Mouse (Mus musculus): Measurements from ENCODE around the gene 6430628N08Rik.

Gene 6430628N08Rik

DNA sequence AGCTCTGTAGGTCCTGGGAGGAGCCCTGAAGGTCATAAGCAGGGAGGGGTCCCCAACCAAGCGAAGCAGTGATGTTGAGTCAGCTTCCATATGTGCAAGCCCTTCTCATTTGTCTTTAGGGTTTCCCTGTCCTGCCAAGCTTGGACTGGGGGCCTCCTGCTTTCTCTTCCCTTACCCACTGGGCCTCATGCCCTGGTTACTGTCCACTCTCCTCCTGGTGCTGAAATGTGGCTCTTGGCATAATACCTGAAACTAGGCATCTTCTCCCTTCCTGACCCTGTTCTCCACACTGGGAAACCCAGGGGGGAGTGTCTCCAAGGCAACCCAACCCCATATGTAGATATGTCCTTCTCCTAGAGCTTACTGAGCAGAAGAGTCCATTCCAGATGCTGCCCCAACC, 3.6 kb upstream of the 6430628N08Rik start:
- peak; percentile 35 for DNase-seq (ENCODE audit: low spot score)

DNA sequence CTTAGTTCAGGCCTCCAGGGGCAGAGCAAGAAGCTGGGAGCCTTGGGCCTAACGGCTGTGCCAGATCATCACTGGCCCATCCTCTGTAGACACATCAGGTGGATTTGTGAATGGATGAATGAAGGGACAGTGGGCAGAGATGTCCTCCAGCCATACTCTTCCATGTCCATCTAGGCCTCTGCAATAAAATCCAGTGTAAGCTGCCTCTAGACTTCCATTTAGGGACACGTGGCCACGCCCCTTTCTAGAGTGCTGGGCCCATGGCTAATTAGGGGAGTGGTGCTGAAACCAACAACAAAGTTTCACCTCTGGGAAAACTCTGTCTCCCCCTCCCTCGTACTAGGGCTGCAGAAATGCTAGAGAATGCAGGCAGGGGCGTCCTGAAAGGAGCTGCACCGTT, 399 bp upstream of the 6430628N08Rik start:
- no peak for DNase-seq (ENCODE audit: low spot score)

DNA sequence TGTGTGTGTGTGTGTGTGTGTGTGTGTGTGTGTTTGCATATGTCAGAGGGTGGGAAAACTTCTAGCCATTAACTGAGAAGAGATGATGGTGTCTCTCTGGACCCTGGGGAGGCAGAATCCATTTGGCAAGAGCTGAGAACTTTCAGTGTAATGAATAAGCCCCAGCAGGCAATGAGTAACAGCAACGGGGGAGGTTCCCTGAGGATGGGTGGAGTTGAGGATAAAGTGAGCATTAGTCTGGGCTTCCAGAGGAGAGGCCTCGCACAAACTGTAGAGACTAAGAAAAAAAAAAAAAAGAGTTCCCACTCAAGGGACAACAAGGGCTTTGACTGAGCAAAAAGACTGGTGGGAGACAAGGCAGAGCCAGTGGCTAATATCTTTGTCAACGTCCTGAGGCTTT, 3.8 kb downstream of the 6430628N08Rik start:
- no peak for DNase-seq (ENCODE audit: low spot score)

DNA sequence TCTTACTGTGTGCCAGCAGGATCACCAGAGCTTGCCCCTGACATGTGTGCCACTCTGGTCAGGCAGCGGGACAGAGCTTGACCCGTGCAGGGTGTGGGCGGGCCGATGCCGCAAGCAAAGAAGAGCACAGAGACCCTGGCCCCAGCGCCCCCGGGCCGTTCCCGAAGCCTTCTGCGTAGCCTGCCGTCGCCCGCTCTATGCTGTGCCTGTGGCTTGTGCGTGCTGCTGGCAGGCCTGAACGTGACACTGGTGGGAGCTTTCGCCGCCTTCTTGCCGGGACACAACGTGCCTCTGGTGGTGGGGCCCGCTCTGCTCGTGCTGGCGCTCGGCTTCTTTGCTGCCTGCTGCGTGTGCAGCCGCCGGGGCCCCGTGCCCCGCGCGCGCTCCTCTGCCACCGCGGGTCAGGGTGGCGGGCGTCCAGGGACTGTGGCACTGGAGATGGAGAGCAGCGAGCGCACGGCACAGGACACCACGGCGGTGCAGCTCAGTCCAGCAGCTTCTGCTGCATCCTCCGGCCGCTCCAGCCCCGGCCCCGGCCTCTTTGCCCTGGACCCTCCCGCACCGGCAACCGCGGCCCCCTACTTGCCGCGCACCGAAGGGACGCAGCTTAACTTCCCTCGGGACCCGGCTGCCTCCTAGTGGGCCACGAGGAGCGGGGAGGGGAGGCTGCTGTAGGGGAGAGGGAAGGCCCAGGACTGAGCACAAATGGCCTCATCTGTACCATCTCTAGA, 7.6 kb downstream of the 6430628N08Rik start:
- DNase-seq (ENCODE audit: low spot score): no peak

DNA sequence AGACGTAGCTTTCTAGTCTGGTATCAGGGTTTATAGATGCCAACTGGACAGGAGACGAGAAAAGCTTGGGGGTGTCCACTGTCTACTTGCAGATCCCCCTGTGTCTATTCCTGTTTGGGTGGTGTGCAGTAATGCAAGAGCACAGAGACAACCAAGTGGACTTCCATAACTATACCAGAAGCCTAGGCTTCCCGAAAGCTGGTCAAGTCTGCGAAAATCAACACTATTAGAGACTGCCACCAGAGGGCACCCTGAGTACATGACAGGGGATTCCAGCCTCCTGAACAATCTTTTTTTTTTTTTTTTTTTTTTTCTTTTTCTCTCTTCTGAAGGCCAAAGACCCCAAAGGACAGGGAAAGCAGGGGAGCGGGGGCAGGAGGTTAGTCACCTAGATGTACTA, 12.4 kb downstream of the 6430628N08Rik start:
- DNase-seq (ENCODE audit: low spot score): peak; percentile 87

DNA sequence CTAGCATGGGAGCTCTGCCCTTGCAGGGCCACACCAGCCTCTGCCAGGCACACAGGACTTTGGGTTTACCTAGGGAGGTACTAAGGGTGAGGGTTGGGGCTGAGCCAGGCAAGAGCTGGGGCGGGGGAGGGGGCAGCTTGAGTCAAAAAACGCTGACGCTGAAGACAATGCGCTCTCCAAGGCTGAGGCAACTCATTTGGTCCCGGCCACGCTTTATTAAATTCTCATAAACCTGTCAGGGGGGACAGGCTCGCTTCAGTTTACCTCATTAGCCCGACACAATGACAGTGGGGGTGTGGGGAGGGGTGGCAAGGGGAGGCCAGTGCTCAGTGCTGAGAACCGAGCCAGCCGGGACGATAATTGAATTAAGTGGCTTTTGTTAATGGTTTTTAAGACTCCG, 13.9 kb downstream of the 6430628N08Rik start:
- no peak for DNase-seq (ENCODE audit: low spot score)

DNA sequence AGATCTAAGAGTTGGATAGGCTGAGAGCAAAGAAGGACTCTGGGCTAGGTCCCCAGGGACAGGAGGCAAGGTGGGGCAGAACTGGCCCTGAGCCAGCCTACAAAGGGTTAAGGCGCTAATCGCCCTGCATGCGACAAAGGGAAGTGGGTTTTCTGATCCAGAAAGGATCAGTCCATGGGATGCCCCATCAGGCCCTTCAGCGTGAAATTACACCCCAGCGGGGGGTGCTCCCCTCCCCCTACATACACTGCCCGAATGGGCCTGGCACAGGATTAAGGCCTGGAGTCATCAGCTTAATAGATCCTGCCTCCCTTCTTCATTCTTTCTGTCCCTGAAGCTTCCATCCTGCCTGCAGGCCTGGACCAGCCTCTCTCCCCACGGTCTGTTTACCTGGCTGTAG, 15.2 kb downstream of the 6430628N08Rik start:
- no peak for DNase-seq (ENCODE audit: low spot score)

DNA sequence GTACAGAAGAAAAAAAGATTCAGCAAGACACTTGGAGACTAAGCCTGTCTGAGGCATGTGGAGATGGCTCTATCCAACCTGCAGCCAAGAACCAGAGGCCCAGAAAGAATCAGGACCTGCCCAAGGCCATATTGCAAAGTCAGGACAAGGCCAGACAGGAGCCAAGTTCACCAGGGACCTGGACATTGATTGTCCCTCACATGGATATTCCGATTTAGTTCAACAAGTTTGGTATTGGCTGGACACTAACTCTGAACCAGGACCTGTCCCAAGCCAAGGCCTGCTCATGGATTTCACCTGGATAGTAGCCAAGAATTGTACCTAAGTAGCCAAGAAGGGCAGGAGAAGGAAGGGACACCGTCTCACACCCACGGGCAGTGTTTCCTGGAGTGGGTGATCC, 16.3 kb downstream of the 6430628N08Rik start:
- DNase-seq (ENCODE audit: low spot score): no peak

DNA sequence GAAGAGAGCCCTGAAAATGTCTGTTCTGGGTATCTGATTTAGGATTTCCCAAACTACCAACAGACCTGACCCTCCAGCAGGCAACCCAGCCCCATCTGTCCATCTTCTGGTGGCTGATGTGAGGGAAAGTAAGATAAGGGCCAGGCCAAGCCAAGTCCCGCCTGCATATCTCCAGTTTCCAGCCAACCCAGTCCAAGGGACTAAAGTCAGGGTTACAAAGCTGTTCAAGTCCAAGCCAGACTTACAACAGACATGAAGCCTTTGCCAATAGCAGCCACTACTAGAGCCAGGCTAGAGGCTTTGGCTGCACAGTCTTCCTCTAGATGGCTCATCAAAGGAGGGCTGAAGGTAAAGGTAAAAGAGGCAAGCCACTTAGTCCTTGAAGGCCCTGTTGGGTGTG, 17.5 kb downstream of the 6430628N08Rik start:
- DNase-seq (ENCODE audit: low spot score): peak; percentile 62

DNA sequence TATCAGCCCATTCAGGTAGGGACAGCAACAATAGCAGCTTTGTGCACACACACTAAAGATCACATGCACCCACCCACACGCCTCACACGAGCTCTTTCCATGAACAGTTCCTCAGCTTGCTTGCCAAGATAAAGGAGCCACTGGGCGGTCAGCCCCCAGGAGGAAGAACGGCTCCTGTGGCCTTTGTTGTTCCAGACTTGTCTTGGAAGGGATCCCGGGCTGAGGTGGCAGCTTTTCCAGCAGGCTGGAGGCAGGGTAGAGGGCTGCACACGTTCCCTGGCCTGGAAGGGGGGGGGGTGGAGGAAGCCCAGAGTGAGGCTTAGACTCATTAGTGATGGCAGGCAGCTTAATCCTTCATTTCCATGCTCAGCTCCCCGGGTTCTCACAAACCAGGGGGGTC, 18.2 kb downstream of the 6430628N08Rik start:
- peak; percentile 5 for DNase-seq (ENCODE audit: low spot score)

DNA sequence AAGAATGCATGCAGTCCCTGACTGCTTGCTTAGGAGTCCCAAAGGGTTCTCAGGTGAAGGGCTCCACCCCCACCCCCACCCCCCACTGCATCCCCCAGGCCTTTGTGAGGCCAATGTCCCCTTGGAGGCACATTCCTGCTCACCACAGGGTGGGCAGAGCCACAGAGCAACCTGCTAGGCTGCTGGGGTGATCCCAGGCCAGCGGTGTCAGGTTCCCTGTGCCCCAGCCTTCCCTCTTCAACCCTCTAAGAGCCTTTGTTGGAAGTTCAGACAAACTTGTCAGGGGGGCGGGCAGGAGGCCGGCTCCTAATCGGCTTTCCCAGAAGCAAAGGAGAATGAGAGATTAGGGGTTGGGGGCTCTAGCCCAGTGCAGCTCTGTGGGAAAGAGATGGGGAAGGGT, 21.1 kb downstream of the 6430628N08Rik start:
- DNase-seq (ENCODE audit: low spot score): no peak

DNA sequence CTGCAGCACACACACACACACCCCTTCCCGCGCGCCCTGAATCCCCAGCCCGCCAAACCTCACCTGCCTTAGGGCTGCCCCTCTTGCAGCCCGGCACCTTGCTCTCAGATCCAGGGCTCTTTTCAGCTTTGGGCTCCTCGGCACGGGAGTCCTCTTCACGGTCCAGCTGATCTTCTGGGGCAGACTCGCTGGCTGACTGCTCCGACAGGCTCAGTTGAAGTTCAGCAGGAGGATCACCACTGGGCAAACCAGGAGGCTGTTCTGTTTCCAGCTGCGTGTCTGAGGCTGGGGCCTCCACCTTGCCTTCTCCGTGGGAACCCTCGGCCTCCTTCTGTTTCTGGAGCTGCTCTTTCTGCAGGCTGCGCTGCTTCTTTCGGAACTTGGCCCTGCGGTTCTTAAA, 29.4 kb downstream of the 6430628N08Rik start:
- DNase-seq (ENCODE audit: low spot score): no peak

DNA sequence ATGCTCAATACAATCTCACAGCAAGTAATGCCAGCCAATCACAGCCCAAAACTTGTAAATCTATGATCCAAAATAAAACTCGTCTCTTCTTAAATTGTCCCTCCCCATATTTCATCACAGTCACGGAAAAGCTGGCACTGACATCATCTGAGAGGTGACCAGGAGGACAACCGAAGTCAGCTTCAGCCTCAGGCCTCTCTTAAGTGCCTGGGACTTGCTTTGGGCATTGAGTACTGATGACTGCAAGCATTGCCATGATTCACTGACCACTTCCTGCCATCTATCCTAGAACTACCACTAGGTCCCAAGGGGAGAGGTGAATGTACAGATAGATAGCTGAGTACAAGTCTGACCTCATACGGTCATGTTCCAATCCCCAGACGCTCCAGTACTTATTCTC, 32.2 kb downstream of the 6430628N08Rik start:
- DNase-seq (ENCODE audit: low spot score): no peak

DNA sequence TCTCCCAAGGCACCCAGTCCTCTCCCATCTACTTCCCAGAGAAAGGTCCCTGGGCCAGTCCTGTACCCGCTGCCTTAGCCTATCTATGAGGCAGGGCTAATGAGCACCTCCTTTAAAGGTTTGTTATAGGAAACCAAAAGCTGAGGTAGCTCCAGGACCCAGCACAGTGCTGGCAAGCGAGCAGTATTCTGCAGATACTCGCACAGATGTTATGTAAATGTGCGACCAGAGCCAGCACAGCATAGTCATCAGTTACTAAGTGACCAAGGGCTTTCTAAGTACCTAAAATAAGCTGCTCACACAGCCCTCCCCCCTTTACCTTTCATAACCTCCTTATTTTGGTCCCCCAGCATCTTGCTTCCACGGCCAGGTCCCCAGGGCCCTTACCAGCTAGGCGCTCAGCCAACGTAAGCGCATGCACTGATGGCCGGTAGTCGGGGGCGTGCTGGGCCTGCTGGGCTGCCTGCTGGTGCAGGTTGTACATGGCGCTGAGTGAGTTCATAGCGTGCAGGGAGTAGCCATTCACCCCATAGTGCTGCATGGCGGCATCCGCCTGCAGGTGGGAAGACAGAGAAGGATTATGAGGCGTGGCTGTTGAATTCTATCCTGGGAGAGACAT, 32.9 kb downstream of the 6430628N08Rik start:
- no peak for DNase-seq (ENCODE audit: low spot score)

DNA sequence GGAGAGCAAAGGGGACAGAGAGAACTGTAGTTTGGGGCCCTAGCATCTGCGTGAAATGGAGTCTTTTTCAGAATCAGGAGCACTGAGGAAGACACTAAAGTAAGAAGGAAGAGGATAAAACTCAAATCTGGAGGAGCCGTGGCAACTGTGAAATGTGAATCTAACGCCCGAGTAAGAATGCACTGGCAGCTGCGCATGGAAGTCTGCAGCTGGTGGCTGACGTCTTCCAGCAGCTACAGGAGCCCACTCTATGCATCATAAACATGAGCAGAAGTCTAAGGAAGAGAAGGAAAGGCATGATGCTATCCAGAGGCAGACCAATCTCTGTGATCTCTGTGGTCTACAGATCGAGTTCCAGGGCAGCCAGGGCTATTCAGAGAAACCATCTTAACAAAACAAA, 37.2 kb downstream of the 6430628N08Rik start:
- DNase-seq (ENCODE audit: low spot score): no peak

DNA sequence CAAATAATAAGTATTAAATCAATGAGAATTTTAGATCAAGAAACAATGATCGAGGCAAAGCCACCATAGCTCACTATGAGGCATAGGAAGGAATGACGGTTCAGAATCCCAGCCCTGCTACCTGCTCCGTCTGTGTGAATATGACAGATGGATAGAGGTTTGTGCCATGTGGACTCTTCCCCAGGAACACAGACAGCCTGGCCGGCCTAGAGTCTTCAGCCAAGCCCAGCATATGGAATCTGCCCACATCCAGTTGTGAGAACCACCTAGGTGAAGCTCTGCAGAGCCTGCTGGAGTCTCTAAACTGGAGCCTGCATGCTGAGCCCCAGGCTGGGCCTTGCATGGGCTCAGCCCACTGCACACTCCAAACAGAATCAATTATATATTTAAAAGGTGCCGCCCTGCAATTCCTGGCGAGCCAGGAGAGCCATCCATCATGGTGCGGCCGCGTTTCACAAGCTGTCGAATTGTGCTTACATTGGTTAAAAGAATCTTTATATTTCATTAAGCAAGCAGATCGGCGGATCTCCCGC, 41.2 kb downstream of the 6430628N08Rik start:
- DNase-seq (ENCODE audit: low spot score): no peak

DNA sequence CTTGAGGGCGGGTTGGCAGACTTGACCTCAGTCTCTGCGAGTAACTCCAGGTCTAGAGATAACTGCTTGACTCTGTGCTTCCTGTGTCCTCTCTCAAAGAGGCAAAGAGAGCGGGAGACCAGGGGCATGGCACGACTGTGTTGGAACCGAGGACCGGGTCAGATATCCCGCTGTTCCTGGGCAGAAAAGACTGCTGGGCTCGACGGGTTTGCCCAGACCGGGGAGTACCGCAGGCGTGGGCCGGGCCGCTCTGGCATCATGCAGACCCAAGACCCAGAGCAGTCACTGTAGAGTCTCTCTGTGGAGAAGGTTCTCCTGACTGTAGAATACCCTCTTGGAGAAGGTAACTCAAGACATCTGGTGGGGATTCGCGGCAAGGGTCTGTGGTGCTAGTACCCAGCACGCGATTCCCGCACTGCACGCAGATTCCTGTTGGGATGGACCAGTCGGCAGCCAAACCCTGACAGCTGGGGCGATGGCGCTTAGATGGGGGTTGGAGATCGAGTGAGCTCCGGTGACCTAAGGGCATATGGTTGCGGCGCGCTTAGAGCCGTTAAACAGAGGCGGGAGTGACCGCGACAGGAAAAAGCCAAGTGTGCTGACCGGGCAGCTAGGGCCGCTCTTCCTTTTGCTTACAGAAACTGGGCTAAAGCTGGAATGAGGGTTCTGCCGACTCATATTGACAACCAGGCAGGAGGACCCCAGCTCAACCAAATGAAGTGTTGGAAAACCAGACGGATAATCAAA, 45.5 kb downstream of the 6430628N08Rik start:
- no peak for DNase-seq (ENCODE audit: low spot score)

DNA sequence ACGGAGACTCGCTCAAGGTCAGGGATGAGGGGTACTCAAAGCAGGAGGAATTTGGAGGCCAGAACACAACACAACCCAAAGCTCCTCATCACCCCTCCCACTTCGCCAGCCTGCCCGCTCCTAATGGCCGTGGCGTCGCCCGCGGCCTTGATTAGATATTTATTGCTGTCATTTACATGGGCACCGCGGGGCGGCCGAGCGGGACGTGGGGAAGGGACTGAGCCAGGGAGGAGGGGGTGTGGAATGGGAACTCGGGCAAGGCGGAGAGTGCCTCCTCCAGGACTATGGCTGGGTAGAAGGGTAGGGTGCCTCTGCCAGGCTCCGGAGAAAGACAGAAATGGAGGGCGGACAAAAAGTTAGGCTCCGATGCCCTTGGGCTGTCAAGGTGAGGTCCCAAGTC, 46.2 kb downstream of the 6430628N08Rik start:
- DNase-seq (ENCODE audit: low spot score): no peak

DNA sequence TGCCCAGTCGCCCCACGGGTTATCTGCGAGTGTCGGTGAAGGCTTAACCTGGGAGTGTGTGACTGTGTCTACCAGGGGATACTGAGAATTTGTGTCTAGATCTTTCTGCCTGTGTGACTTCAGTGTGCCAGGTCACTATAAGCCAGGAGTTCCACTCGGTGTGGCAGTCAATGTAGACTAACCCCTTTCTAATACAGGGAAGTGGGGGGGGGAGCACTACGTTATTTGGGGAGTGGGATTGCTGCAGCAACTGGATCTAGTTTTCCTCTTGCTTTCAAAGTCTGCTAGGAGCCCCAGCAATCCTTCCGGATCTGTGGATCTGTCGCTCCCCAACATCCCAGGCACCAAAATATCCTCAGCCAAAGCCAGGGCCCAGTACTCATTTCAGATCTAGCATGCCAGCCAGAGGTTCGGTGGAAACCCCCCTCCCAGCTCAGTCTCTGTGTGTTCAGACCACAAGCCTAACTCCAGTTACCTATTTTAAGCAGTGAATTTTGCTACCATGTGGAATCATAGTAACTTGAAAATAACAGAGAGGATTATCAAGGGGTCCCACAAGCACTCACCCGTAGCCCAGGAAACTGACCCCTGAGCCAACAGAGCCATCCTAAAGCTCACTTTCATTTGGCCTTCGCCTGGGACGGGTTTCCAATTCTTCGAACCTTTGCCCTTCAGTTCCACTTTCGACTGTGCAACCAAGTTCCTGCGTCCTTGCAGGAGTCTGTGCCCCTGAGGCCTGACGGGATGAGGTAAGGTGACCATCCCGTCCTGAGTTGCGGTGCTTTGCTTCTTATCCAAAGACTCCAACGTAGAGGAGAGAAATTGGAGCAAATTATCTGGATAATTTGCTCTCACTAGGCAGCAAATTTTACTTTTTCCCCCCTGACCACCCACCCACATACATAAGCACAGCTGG, 46.9 kb downstream of the 6430628N08Rik start:
- DNase-seq (ENCODE audit: low spot score): no peak

DNA sequence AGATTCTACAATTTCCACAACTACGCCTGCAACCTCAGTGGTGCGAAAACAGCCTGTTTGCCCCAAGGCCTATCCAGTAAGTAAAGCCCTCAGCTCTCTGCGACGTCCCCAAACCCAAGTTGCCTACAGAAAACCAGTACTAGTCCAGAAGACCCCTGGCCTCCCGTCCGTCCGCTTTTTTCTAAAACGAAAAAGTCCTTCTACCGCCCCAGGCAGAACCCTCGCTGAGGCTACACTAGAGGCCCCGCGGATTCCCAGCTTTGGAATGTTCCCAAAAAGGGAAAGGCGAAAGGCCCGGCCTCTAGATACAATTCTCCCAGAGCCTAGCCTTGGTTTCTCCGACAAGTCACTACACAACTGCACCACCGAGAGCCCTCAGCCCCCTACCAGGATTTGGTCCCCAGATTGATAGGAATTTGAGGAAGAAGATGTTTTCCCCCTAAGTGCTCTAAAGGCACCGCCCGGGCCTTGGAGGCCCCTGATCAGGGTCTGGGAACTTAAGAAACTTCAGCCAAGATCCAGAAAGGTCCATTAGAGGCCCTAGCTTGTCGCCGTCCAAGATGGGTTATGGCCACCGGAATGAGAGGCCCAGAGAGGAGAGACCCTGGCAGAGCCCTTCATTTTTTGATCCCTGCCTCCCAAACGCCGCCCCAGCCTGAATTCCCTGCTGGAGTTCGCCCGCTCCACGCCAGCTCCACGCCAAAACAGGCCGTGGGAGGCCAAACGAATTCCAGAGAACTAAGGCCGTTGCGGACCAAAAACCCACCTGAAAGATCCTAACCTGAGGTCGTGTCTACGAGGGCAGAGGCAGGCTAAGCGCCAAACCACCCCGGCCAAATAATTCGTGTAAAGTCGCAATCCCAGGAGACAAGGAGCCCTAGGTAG, 48.1 kb downstream of the 6430628N08Rik start:
- no peak for DNase-seq (ENCODE audit: low spot score)
